Mouse (Mus musculus): ENCODE measurements at regions not wholly inside any gene's neighbourhood (a gene's known extent, or its start where the extent isn't known, plus 50 kb on each side); places are given as distances from the start of the nearest gene placed in this dataset.

DNA sequence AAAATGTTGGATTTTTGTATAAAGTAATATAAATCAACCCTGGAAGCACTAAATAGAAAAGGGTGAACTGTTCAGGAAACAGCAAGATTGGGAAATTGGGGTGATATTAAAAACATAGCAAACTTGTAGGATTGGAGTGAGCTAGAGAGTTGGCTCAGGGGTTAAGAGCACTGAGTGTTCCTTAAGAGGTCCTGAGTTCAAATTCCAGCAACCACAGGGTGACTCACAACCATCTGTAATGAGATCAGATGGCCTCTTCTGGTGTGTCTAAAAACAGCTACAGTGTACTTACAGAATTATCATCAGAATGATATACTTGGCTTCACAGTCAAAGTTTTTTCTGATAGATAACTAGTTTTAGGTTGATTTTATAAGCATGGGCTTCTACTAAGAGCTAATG is 73.8 kb upstream of the Mbnl1 start:
- Histone ChIP-seq H3K27ac (replicated peaks) (no peak overlapping the region), H3K4me1 (replicated peaks) (no peaks in the 10 kb centered on the region), H3K27me3 (no peaks in the 10 kb centered on the region), H3K4me3 (no peak overlapping the region), H3K36me3 (no peaks in the 10 kb centered on the region), H3K4me2 (no peak overlapping the region), H3K9ac (no peak overlapping the region), H3K9me3 (no peaks in the 10 kb centered on the region)
- ATAC-seq (ENCODE audit: low read depth): no peak

DNA sequence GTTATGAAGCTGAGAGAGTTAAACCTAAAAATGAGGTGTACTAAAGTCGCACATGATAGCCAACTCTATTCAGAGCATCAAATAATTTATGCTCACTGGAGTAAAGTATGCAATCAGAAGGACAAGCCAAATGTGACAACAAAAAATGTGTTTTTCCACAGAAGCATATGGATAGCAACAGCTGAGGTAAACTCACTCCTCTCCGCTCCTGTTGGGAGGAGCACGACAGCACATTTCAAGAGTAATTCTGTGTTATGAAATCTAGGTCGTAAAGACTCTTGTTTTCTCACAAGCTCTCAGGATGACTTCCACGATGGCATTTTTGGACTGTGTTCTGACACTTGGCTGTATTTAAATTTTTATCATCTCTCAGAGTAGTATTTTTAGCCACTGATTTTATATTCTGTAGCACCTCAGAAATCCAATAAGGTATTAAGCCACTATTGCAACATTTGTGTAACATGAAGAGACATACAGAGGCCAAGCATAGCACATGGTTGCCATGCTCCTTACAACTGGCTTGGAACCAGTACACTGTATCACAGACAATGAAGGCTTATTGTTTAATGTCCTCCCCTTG is 70.3 kb upstream of the Mbnl1 start:
- Histone ChIP-seq H3K36me3 (no peaks in the 10 kb centered on the region), H3K9ac (no peak overlapping the region), H3K4me3 (no peak overlapping the region), H3K4me2 (no peak overlapping the region), H3K9me3 (no peaks in the 10 kb centered on the region), H3K27me3 (no peaks in the 10 kb centered on the region), H3K4me1 (replicated peaks) (no peaks in the 10 kb centered on the region), H3K27ac (replicated peaks) (no peak overlapping the region)
- no peak for ATAC-seq (ENCODE audit: low read depth)
- 91% methylated on average over 5 of the region's 5 CpGs for WGBS

DNA sequence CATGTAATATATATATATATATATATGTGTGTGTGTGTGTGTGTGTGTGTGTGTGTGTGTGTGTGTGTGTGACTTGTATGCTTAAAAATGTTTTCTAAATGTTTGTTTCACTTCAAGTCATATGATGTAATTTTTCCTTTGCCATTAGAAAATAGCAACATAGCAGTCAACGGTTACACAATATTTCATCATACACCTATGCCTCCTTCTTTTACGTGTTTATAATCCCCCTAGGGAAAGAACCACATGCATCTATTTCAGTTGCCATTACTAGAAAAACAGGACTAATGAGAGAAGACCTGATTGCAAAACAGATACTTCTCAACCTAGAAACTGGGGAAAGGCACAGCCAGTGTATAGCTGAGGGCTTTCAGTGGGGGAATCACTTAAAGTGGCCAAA is 65.2 kb upstream of the Mbnl1 start:
- Histone ChIP-seq H3K27me3 (no peaks in the 10 kb centered on the region), H3K9ac (no peak overlapping the region), H3K9me3 (no peaks in the 10 kb centered on the region), H3K4me2 (no peak overlapping the region), H3K27ac (replicated peaks) (no peak overlapping the region), H3K4me3 (no peak overlapping the region), H3K4me1 (replicated peaks) (no peaks in the 10 kb centered on the region), H3K36me3 (no peaks in the 10 kb centered on the region)
- 77% methylated on average over 2 of the region's 2 CpGs for WGBS
- ATAC-seq (ENCODE audit: low read depth): no peak

DNA sequence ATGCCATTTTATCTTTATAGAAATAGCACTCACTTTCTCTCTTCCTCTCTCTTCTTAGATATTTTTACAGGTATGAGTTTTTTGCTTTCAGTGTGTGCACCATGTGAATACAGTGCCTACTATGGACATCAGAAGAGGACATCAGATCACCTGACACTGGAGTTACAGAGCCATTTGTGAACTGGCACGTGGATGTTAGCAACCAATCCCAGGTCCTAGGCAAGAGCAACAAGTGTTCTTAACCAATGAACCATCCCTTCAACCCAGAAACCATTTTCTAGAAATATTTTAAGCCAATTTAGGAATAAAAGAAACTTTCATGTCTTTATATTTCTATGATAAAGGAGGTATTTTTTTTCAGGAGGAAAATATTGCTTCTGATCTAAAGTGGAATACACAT is 64.7 kb upstream of the Mbnl1 start:
- H3K4me1 ChIP-seq (replicated peaks): no peaks in the 10 kb centered on the region
- H3K4me2 ChIP-seq: no peak overlapping the region
- H3K4me3 ChIP-seq: no peak overlapping the region
- H3K27ac ChIP-seq (replicated peaks): no peak overlapping the region
- no peak for ATAC-seq (ENCODE audit: low read depth)
- H3K9me3 ChIP-seq: no peaks in the 10 kb centered on the region
- 68% methylated on average over 1 of the region's 1 CpGs for WGBS
- H3K9ac ChIP-seq: no peak overlapping the region
- no peaks in the 10 kb centered on the region for H3K27me3 ChIP-seq
- H3K36me3 ChIP-seq: no peaks in the 10 kb centered on the region

DNA sequence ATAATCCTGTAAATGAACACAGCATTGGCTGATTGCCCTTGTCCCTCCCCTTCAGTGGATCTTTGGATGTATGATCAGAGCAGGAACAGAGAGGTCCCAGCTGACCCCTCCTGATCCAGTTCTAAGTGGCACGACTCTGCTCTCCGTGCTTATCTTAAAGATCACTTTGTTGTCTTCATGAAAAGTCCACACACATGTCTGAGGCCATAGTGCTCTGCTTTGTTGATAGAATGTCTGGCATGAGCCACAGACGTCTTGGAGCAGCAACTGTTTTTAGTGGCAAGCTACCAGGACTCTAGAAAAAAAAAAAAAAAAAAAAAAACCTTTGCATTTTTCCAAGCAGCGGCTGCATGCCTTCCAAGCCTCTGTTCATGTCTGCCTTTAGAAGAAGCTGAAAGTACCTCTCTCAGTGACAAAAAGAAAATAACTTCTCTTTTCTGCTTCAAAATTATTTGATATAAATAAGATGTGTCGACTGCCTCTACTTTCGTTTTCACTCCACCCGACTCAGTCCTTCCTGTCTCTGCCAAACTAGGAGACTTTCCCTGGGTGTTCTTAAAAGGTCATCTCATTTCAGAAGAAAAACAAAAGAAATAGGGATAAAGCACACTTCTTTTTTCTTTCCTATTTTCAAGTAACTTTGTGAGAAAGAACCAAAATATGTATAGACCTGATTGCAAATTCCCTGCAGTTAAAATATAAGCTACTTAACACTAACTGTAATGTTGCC is 63.9 kb upstream of the Mbnl1 start:
- Histone ChIP-seq H3K9me3 (no peaks in the 10 kb centered on the region), H3K4me1 (replicated peaks) (no peaks in the 10 kb centered on the region), H3K4me2 (peak overlapping the region; percentile 1; the same call in 1 of the 2 replicates), H3K27me3 (no peaks in the 10 kb centered on the region), H3K36me3 (no peaks in the 10 kb centered on the region), H3K9ac (no peak overlapping the region), H3K4me3 (no peak overlapping the region), H3K27ac (replicated peaks) (no peak overlapping the region)
- no peak for ATAC-seq (ENCODE audit: low read depth)
- 57% methylated on average over 7 of the region's 7 CpGs for WGBS

DNA sequence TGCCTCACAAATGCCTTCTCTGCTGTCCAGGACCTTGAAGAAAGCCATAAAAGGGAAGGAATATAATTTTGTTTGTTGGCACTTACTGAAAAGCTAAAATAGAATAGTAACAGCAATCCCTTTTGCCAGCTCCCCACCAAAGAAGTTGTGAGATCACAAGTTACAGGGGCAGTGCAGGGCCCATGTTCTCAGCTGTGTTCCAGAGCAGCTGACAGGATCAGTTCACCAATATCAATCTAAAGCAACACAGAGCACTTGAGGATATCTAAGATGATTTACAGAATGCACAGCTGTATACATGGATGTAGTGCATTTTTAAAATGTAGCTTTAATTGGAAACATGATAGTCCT is 63.4 kb upstream of the Mbnl1 start:
- Histone ChIP-seq H3K9ac (no peak overlapping the region), H3K4me1 (replicated peaks) (no peaks in the 10 kb centered on the region), H3K4me3 (no peak overlapping the region), H3K27ac (replicated peaks) (no peak overlapping the region), H3K4me2 (no peak overlapping the region), H3K27me3 (no peaks in the 10 kb centered on the region), H3K36me3 (no peaks in the 10 kb centered on the region), H3K9me3 (no peaks in the 10 kb centered on the region)
- no peak for ATAC-seq (ENCODE audit: low read depth)

DNA sequence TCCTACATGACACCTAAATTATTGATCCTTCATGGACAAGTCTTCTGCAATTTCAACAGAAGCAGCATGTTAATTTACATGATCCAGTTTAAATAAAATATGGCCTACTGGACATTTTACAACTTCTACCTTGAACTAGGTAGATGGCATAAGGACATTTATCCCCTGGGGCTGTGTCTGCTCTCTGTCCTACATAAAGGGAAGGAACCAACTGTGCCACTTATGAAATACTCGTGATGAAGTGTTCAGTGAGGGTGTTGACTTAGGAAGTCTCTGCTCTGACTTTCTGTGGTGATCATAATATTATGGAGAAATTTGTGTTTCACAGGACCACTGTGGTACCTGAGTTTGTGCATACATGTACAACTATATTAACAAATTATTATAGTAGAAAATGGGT is 60.9 kb upstream of the Mbnl1 start:
- WGBS: 80% methylated on average over 1 of the region's 1 CpGs
- no peak overlapping the region for H3K9ac ChIP-seq
- H3K9me3 ChIP-seq: no peaks in the 10 kb centered on the region
- H3K27me3 ChIP-seq: no peaks in the 10 kb centered on the region
- H3K27ac ChIP-seq (replicated peaks): no peak overlapping the region
- H3K4me1 ChIP-seq (replicated peaks): no peaks in the 10 kb centered on the region
- H3K4me3 ChIP-seq: no peak overlapping the region
- no peak overlapping the region for H3K4me2 ChIP-seq
- no peak for ATAC-seq (ENCODE audit: low read depth)
- H3K36me3 ChIP-seq: no peaks in the 10 kb centered on the region

DNA sequence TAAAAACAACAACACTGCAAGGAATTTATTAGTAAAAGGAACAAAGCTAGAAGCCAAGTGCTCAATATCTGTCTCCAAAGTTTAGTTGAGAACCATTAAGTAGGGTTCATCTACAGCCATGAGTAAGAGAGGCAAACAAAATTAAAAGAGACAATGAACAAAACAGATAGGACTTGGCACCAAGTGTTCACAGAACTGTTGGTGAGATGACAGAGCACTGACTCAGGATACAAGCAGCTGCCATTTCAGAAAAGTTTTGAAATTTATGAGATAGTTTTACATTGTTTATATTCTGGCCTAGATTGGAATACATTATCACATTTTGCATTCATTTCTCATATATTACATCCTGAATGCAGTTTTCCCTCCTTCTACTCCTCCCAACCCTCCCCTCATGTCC is 60.4 kb upstream of the Mbnl1 start:
- ATAC-seq (ENCODE audit: low read depth): no peak
- H3K36me3 ChIP-seq: no peaks in the 10 kb centered on the region
- no peaks in the 10 kb centered on the region for H3K4me1 ChIP-seq (replicated peaks)
- H3K27ac ChIP-seq (replicated peaks): no peak overlapping the region
- H3K27me3 ChIP-seq: no peaks in the 10 kb centered on the region
- H3K9ac ChIP-seq: no peak overlapping the region
- no peaks in the 10 kb centered on the region for H3K9me3 ChIP-seq
- no peak overlapping the region for H3K4me3 ChIP-seq
- H3K4me2 ChIP-seq: no peak overlapping the region

DNA sequence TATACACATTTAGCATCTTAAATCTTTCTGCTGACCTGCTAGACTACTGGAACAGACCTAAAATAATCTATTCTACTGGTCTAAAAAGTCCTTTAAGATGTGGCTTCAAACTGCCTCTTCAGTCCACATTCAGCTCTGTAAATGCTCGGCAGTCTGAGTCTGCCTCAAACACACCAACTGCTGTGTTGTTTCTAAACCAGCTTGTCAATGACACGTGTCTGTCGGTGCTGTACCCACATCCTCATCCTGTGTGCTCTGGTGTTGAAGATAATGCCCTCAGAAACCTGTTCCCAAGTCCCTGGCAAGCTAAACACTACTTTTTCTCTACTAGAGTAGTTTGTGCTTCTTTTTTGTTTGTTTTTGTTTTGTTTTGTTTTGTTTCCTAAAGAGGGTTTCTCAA is 58.9 kb upstream of the Mbnl1 start:
- 76% methylated on average over 3 of the region's 3 CpGs for WGBS
- no peak for ATAC-seq (ENCODE audit: low read depth)

DNA sequence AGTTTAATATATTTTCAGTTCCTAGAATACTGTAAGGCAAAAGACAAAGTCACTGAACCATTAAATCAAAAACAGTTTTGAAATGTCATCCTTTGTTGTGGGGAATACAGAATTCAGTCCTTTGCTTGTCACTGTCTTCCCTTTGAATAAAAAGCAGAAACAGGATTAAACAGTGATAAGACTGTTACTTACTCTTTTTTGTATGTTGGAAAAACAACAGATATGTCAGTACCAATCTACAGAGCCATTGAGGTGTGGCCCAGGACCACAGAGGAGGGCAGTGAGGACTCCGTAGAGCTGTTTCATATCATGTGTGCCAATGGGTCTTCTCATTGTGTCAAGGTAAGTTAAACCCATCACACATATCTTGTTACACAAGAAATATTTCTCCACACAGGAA is 55.6 kb upstream of the Mbnl1 start:
- Histone ChIP-seq H3K27ac (replicated peaks) (no peak overlapping the region), H3K9ac (no peak overlapping the region), H3K4me1 (replicated peaks) (no peaks in the 10 kb centered on the region), H3K4me3 (no peak overlapping the region), H3K36me3 (no peaks in the 10 kb centered on the region), H3K27me3 (no peaks in the 10 kb centered on the region), H3K4me2 (no peak overlapping the region), H3K9me3 (no peaks in the 10 kb centered on the region)
- WGBS: 94% methylated on average over 1 of the region's 1 CpGs
- ATAC-seq (ENCODE audit: low read depth): no peak

More for the DNA sequence above, 58.9 kb upstream of the Mbnl1 start:
- no peak overlapping the region for H3K27ac ChIP-seq (replicated peaks)
- no peak overlapping the region for H3K4me2 ChIP-seq
- no peaks in the 10 kb centered on the region for H3K27me3 ChIP-seq
- H3K4me1 ChIP-seq (replicated peaks): no peaks in the 10 kb centered on the region
- H3K36me3 ChIP-seq: no peaks in the 10 kb centered on the region
- no peaks in the 10 kb centered on the region for H3K9me3 ChIP-seq
- no peak overlapping the region for H3K4me3 ChIP-seq
- no peak overlapping the region for H3K9ac ChIP-seq

DNA sequence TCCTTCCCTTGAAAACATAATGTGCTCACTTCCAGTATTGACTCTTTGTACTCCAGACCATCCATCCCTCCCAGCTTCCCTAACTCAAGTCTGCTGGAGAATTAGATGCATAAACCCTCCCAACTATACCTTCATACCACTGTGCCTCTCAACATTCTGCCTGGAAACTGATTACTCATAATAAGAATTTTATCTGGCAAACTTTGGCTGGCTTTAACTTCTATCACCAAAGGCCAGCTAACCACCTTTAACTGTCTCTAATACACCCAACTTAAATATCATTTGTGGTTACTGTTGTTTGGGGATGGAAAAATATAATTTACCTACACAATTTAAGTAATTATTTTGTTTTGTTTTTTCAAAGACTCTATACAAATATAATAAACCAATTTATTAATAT is 54.0 kb upstream of the Mbnl1 start:
- no peak for ATAC-seq (ENCODE audit: low read depth)
- Histone ChIP-seq H3K4me1 (replicated peaks) (no peaks in the 10 kb centered on the region), H3K9ac (no peak overlapping the region), H3K4me3 (no peak overlapping the region), H3K9me3 (no peaks in the 10 kb centered on the region), H3K27ac (replicated peaks) (no peak overlapping the region), H3K4me2 (no peak overlapping the region), H3K36me3 (no peaks in the 10 kb centered on the region), H3K27me3 (no peaks in the 10 kb centered on the region)

DNA sequence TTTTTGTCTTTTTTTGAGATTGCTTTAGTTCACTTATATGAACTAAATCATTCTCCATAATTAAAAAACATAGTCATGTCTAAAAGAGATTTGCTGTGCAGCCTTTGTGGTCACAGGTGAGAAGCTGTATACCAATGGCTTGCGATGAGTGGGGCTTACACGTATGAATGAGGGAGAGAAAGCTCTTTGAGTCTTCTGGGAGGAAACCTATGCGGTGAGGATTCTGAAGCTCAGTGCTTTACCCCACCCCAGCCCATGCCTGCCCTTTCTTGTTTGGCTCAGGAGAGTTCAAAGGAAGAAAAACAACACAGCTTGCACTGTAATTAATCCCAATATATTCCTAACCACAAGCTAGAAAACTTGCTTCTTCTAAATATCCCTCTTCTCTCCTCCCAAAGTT is 53.4 kb upstream of the Mbnl1 start:
- no peak for ATAC-seq (ENCODE audit: low read depth)

More for the DNA sequence above, 53.4 kb upstream of the Mbnl1 start:
- H3K27ac ChIP-seq (replicated peaks): no peak overlapping the region
- H3K4me3 ChIP-seq: no peak overlapping the region
- WGBS: 92% methylated on average over 3 of the region's 3 CpGs
- H3K36me3 ChIP-seq: no peaks in the 10 kb centered on the region
- H3K9me3 ChIP-seq: no peaks in the 10 kb centered on the region
- no peaks in the 10 kb centered on the region for H3K4me1 ChIP-seq (replicated peaks)
- no peak overlapping the region for H3K9ac ChIP-seq
- H3K27me3 ChIP-seq: no peaks in the 10 kb centered on the region
- no peak overlapping the region for H3K4me2 ChIP-seq
